Mouse (Mus musculus): ENCODE results near the gene Gm6588. TPM values are rescaled to one million over a fixed set of nuclear protein-coding genes. Genes with fewer than 3 reads are reported as not detected.
A peak's percentile ranks its signal among the peaks of the same experiment; 100 is the strongest.
"Not testable (repeated sequence)": the region's sequence is repeated elsewhere in the genome, so short reads cannot be mapped to it uniquely, and the experiment has no call there.

Gm6588 gene
- not detected in 2 replicates for polyA plus RNA-seq (2014; fragmentation: Nextera tagmentation; extraction: Ambion mirVana)

GRCm38 (mm10) chr5:112448747-112449440 lies at the start of gene Gm6588:
Gene Gm6588 (plus strand): TSS chr5:112449426.
- Histone ChIP-seq H3K4me1 (replicated peaks; ENCODE audit: control insufficient read depth, insufficient read depth, low read length) (no peaks in the 10 kb centered on the region), H3K27me3 (ENCODE audit: control insufficient read depth, insufficient read depth, low read length) (no peaks in the 10 kb centered on the region), H3K4me3 (ENCODE audit: low read depth, low read length) (no peak within 1 kb of the TSS), H3K9me3 (ENCODE audit: control insufficient read depth, low read length) (no peaks in the 10 kb centered on the region), H3K9ac (ENCODE audit: low read length) (no peak within 1 kb of the TSS), H3K4me2 (ENCODE audit: low read depth, low read length, severe bottlenecking) (no peak within 1 kb of the TSS), H3K27ac (ENCODE audit: low read depth, low read length) (no peak within 1 kb of the TSS), H3K36me3 (ENCODE audit: control insufficient read depth, insufficient read depth, low read length) (no peaks in the 10 kb centered on the region)
- DNase-seq (ENCODE audit: low spot score) (no peak), ATAC-seq (replicated peaks; ENCODE audit: low FRiP score) (no peak)
- 67% methylated on average over 18 of the region's 18 CpGs for WGBS

DNA sequence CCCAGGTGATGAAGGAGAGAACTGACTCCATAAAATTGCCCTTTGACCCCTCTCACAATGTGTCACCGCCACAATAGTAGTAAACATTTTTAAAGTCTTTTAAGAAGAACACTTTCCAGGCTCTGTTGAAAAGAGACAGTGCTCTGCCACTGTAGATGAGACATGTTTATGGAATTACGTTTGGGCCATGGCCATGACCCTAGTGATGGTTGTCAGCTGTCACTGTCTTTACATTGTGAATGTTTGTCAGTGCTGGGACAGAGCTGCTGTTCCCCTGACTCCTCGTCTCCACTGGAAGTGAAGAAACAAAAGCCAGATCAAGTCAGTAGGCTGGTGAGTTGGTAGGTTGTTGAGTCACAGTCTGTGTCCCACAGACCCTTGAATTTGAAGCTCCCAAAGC lies 46.8 kb upstream of the Gm6588 start:
- DNase-seq (ENCODE audit: low spot score) (no peak), ATAC-seq (replicated peaks; ENCODE audit: low FRiP score) (no peak)
- WGBS = 83% methylated on average over 3 of the region's 3 CpGs
- Histone ChIP-seq H3K9ac (ENCODE audit: low read length) (no peak overlapping the region), H3K4me1 (replicated peaks; ENCODE audit: control insufficient read depth, insufficient read depth, low read length) (no peaks in the 10 kb centered on the region), H3K4me2 (ENCODE audit: low read depth, low read length, severe bottlenecking) (no peak overlapping the region), H3K9me3 (ENCODE audit: control insufficient read depth, low read length) (no peaks in the 10 kb centered on the region), H3K36me3 (ENCODE audit: control insufficient read depth, insufficient read depth, low read length) (no peaks in the 10 kb centered on the region), H3K27me3 (ENCODE audit: control insufficient read depth, insufficient read depth, low read length) (no peaks in the 10 kb centered on the region), H3K4me3 (ENCODE audit: low read depth, low read length) (no peak overlapping the region), H3K27ac (ENCODE audit: low read depth, low read length) (no peak overlapping the region)

- Histone ChIP-seq H3K27me3 (ENCODE audit: control insufficient read depth, insufficient read depth, low read length) (no peaks in the 10 kb centered on the region), H3K9me3 (ENCODE audit: control insufficient read depth, low read length) (no peaks in the 10 kb centered on the region), H3K4me3 (ENCODE audit: low read depth, low read length) (no peak overlapping the region), H3K9ac (ENCODE audit: low read length) (no peak overlapping the region), H3K4me2 (ENCODE audit: low read depth, low read length, severe bottlenecking) (no peak overlapping the region), H3K36me3 (ENCODE audit: control insufficient read depth, insufficient read depth, low read length) (no peaks in the 10 kb centered on the region), H3K27ac (ENCODE audit: low read depth, low read length) (no peak overlapping the region), H3K4me1 (replicated peaks; ENCODE audit: control insufficient read depth, insufficient read depth, low read length) (peaks cover 3% of the 10 kb centered on the region)
- no peak for ATAC-seq (replicated peaks; ENCODE audit: low FRiP score)
- no peak for DNase-seq (ENCODE audit: low spot score)
- 74% methylated on average over 3 of the region's 3 CpGs for WGBS
These were observed 43.2 kb upstream of the Gm6588 start for GRCm38 (mm10) chr5:112406017-112406416.

GRCm38 (mm10) chr5:112409274-112409673 lies 40.0 kb upstream of the Gm6588 start:
- no peak overlapping the region for H3K27ac ChIP-seq (ENCODE audit: low read depth, low read length)
- ATAC-seq (replicated peaks; ENCODE audit: low FRiP score) = no peak
- no peaks in the 10 kb centered on the region for H3K27me3 ChIP-seq (ENCODE audit: control insufficient read depth, insufficient read depth, low read length)
- no peak overlapping the region for H3K4me2 ChIP-seq (ENCODE audit: low read depth, low read length, severe bottlenecking)
- H3K4me3 ChIP-seq (ENCODE audit: low read depth, low read length) = no peak overlapping the region
- WGBS = 79% methylated on average over 5 of the region's 5 CpGs
- H3K9ac ChIP-seq (ENCODE audit: low read length) = no peak overlapping the region
- H3K36me3 ChIP-seq (ENCODE audit: control insufficient read depth, insufficient read depth, low read length) = no peaks in the 10 kb centered on the region
- no peak for DNase-seq (ENCODE audit: low spot score)
- H3K9me3 ChIP-seq (ENCODE audit: control insufficient read depth, low read length) = no peaks in the 10 kb centered on the region
- H3K4me1 ChIP-seq (replicated peaks; ENCODE audit: control insufficient read depth, insufficient read depth, low read length) = peaks cover 12% of the 10 kb centered on the region

DNA sequence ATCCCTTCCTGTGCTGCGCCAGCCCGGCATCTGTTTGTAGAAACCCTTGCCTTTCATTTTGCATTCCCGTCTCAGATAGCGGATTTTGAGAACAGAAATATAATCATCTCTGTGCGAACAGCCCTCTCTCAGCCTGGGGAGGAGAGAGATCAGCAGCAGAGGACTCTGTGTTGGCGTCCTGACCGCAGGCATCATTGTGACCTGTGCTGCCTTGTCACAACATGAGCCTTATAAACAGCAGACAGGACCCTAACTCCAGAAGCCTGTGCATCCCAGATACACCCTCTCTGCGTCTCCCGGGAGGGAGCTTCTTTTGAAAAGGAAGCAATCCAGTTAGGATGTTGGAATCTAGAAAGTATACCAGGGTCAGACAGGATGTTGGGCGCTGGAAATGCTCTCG lies 38.2 kb upstream of the Gm6588 start:
- 39% methylated on average over 11 of the region's 11 CpGs for WGBS
- H3K4me2 ChIP-seq (ENCODE audit: low read depth, low read length, severe bottlenecking) = peak overlapping the region; percentile 27; the same call in 1 of the 2 replicates
- H3K9me3 ChIP-seq (ENCODE audit: control insufficient read depth, low read length) = no peaks in the 10 kb centered on the region
- H3K9ac ChIP-seq (ENCODE audit: low read length) = no peak overlapping the region
- H3K27me3 ChIP-seq (ENCODE audit: control insufficient read depth, insufficient read depth, low read length) = no peaks in the 10 kb centered on the region
- H3K27ac ChIP-seq (ENCODE audit: low read depth, low read length) = no peak overlapping the region
- no peak for DNase-seq (ENCODE audit: low spot score)
- no peaks in the 10 kb centered on the region for H3K36me3 ChIP-seq (ENCODE audit: control insufficient read depth, insufficient read depth, low read length)
- no peak overlapping the region for H3K4me3 ChIP-seq (ENCODE audit: low read depth, low read length)
- peaks cover 12% of the 10 kb centered on the region for H3K4me1 ChIP-seq (replicated peaks; ENCODE audit: control insufficient read depth, insufficient read depth, low read length)
- ATAC-seq (replicated peaks; ENCODE audit: low FRiP score) = no peak

DNA sequence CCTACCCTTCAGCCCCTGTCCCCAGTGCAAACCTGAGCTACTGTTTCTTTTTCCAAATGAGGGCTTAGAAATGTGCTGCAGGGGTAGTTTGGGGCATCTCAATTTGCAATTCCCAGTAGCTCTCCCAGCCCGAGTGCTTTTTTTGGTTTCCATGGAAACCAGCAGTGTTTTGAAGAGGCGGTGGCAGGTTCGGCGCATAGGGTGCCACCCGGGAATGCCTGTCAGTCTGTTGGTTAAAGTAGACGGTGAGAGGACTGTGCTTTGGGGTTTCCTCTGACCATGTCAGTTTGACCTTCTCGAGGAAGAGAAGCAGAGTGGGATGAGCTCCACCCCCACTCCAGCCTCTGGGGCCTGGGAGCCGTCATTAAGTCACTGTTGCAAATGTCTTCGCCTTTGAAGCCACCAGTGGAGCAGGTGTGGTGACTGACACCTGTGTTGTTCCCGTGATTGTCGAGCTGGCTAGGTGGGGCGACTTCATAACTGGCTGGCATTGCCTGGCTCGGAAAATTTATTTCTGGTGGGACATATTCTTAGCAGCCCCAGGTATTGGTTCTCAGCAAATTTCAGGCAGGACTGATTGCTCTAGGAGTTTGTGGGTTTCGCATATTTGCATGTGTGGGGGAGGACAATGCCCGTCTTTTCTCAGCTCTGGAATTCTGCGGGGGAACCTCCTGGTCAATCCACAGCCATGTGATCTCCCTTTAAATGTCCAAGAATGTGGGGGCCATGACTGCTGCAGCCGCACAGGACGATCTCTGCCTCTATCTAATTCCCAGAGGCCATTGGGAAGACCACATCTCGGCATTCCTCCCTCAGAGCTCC lies 37.5 kb upstream of the Gm6588 start:
- Histone ChIP-seq H3K4me1 (replicated peaks; ENCODE audit: control insufficient read depth, insufficient read depth, low read length) (peaks cover 12% of the 10 kb centered on the region), H3K9ac (ENCODE audit: low read length) (no peak overlapping the region), H3K4me2 (ENCODE audit: low read depth, low read length, severe bottlenecking) (peak overlapping the region; percentile 27; the same call in 1 of the 2 replicates), H3K9me3 (ENCODE audit: control insufficient read depth, low read length) (no peaks in the 10 kb centered on the region), H3K27me3 (ENCODE audit: control insufficient read depth, insufficient read depth, low read length) (no peaks in the 10 kb centered on the region), H3K27ac (ENCODE audit: low read depth, low read length) (no peak overlapping the region), H3K36me3 (ENCODE audit: control insufficient read depth, insufficient read depth, low read length) (no peaks in the 10 kb centered on the region), H3K4me3 (ENCODE audit: low read depth, low read length) (no peak overlapping the region)
- 21% methylated on average over 19 of the region's 19 CpGs for WGBS
- DNase-seq (ENCODE audit: low spot score) = no peak
- 0 out of 2 replicates have a peak, but pooled peaks have one; percentile 18 for ATAC-seq (replicated peaks; ENCODE audit: low FRiP score)

GRCm38 (mm10) chr5:112412781-112413180 lies 36.4 kb upstream of the Gm6588 start:
- DNase-seq (ENCODE audit: low spot score); H3K27me3 ChIP-seq (ENCODE audit: control insufficient read depth, insufficient read depth, low read length); H3K4me3 ChIP-seq (ENCODE audit: low read depth, low read length); H3K27ac ChIP-seq (ENCODE audit: low read depth, low read length); H3K9ac ChIP-seq (ENCODE audit: low read length); H3K36me3 ChIP-seq (ENCODE audit: control insufficient read depth, insufficient read depth, low read length); ATAC-seq (replicated peaks; ENCODE audit: low FRiP score); H3K4me2 ChIP-seq (ENCODE audit: low read depth, low read length, severe bottlenecking); H3K9me3 ChIP-seq (ENCODE audit: control insufficient read depth, low read length): not testable (repeated sequence)
- WGBS = 81% methylated on average over 4 of the region's 4 CpGs
- H3K4me1 ChIP-seq (replicated peaks; ENCODE audit: control insufficient read depth, insufficient read depth, low read length) = peaks cover 12% of the 10 kb centered on the region

DNA sequence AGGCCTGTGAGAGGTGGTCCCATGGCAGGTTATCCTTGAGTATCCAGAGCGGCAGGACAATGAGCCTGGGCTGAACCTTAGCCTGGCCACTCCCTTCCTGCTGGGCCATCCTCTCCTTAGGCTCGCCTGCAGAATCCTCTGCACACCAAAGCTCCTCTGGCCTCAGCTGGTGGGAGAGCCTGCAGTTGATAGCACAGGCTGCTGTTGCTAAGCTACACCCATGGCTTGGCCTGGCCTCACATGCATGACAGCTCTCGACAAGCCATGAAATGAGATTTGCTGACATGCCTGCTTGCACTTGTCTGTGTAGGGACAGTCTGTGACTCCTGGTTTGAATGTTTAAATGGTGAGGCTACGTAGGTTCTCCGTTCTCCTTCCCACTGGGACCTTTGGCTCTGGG lies 32.6 kb upstream of the Gm6588 start:
- no peak overlapping the region for H3K27ac ChIP-seq (ENCODE audit: low read depth, low read length)
- no peak overlapping the region for H3K4me3 ChIP-seq (ENCODE audit: low read depth, low read length)
- DNase-seq (ENCODE audit: low spot score) = no peak
- no peak for ATAC-seq (replicated peaks; ENCODE audit: low FRiP score)
- H3K36me3 ChIP-seq (ENCODE audit: control insufficient read depth, insufficient read depth, low read length) = no peaks in the 10 kb centered on the region
- WGBS = 53% methylated on average over 5 of the region's 5 CpGs
- H3K4me2 ChIP-seq (ENCODE audit: low read depth, low read length, severe bottlenecking) = no peak overlapping the region
- H3K4me1 ChIP-seq (replicated peaks; ENCODE audit: control insufficient read depth, insufficient read depth, low read length) = peaks cover 3% of the 10 kb centered on the region
- H3K27me3 ChIP-seq (ENCODE audit: control insufficient read depth, insufficient read depth, low read length) = no peaks in the 10 kb centered on the region
- H3K9ac ChIP-seq (ENCODE audit: low read length) = no peak overlapping the region; the same call in 1 of the 2 replicates
- no peaks in the 10 kb centered on the region for H3K9me3 ChIP-seq (ENCODE audit: control insufficient read depth, low read length)
